Mouse (Mus musculus) splenic B cell, adult 2 months (primary cell): ENCODE data around the gene H2afx.
"Not testable (repeated sequence)": the region's sequence is repeated elsewhere in the genome, so short reads cannot be mapped to it uniquely, and the experiment has no call there.

Source experiments
- DNase-seq: peaks from one replicate; pipeline ENCODE4 v3.0.0-alpha.2; 2011; ENCODE audit warnings: low read depth, low spot score
- H3K27me3 ChIP-seq: 2 replicates; pipeline ENCODE4 v1.6.1; 2012; ENCODE audit warnings: mild to moderate bottlenecking, low read length, moderate library complexity, mixed read lengths; ENCODE audit not compliant: control insufficient read depth, poor library complexity, insufficient read depth, severe bottlenecking
- H3K36me3 ChIP-seq: 2 replicates; pipeline ENCODE4 v1.6.1; 2012; ENCODE audit warnings: mild to moderate bottlenecking, low read length, moderate library complexity, mixed read lengths; ENCODE audit not compliant: control insufficient read depth, poor library complexity, insufficient read depth, severe bottlenecking

H2afx gene

DNA sequence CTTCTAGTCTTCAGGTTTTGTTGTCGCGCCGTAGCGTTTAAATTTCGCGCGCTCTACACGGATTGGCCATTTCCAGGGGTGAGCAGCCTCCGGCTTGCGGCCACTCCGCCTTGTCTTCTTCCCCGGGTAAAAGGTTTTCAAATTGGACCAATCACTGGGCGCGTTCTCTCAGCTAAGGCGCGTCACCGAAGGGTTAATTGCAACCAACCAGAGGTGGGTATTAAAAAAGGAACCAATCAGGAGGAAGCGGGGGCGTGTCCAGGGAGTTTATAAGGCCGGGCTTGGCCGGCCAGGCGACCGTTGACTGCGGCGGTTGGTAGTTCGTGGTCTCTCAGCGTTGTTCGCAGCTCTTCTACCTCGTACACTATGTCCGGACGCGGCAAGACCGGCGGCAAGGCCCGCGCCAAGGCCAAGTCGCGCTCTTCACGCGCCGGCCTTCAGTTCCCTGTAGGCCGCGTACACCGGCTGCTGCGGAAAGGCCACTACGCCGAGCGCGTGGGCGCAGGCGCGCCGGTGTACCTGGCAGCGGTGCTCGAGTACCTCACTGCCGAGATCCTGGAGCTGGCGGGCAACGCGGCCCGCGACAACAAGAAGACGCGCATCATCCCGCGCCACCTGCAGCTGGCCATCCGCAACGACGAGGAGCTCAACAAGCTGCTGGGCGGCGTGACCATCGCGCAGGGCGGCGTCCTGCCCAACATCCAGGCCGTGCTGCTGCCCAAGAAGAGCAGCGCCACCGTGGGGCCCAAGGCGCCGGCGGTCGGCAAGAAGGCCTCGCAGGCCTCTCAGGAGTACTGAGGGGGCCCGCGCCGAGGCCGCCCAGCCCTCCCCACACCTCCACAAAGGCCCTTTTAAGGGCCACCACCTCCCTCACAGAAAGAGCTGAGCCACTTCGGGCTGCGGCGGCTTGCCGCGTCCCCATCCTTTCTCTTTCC, at the start of gene H2afx:
TSS of gene H2afx (plus strand) at position 299 of the 935 bp plus-strand sequence.
- DNase-seq, result peak; percentile 99
- H3K27me3 ChIP-seq, result no peaks in the 10 kb centered on the region

DNA sequence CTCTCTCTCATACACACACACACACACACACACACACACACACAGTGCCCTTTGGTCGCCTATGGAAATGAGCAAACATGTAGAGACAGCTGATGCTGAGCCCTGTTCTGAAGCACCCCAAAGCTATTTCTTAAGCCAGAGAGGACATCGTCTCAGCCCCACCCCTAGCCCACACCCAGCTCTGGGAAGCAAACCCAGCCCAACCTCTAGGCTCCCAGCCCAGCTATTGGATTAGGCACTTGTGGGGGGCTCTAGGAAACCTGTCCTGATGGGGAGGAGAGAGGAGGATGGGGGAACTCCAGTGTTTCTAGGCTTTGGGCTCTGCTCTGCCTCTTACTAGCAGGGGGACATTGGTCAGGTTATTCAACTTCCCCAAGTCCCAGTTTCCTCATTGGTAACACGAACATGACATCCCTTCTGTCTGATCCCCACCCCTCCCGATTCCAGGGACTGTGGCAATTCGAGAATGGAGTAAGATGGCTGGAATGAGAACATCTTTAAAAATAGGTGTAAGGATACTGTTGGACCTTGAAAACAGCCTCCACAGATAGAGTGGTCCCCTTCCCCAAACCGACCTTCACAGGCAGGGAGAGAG, 48.1 kb upstream of the H2afx start:
- no peaks in the 10 kb centered on the region for H3K27me3 ChIP-seq
- H3K36me3 ChIP-seq, result peaks cover 2% of the 10 kb centered on the region; the same call in 1 of the 2 replicates
- DNase-seq, result no peak

More for the DNA sequence above, at the start of gene H2afx:
- no peaks in the 10 kb centered on the region for H3K36me3 ChIP-seq

DNA sequence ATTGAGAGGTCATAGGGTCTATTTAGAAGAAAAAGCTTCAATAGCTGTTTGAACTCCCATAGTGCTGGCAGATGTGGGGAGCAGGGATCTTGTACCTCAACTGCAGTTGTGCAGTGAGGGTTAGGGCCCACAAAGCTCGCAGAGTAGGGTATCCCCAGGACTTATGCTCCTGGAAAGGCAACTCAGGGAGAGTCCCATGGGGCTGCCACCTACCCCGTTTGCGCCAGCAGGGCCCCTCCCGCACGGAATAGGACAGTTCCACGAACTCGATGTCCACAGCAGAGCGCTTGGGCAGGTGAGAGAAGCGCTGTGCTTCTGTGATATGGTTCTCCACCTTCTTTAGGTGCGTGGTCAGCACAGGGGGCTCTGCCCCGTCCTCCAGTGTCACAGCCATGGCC, 47.5 kb upstream of the H2afx start:
- DNase-seq, result peak; percentile 7
- Histone ChIP-seq H3K36me3 (peaks cover 2% of the 10 kb centered on the region; the same call in 1 of the 2 replicates), H3K27me3 (no peaks in the 10 kb centered on the region)

DNA sequence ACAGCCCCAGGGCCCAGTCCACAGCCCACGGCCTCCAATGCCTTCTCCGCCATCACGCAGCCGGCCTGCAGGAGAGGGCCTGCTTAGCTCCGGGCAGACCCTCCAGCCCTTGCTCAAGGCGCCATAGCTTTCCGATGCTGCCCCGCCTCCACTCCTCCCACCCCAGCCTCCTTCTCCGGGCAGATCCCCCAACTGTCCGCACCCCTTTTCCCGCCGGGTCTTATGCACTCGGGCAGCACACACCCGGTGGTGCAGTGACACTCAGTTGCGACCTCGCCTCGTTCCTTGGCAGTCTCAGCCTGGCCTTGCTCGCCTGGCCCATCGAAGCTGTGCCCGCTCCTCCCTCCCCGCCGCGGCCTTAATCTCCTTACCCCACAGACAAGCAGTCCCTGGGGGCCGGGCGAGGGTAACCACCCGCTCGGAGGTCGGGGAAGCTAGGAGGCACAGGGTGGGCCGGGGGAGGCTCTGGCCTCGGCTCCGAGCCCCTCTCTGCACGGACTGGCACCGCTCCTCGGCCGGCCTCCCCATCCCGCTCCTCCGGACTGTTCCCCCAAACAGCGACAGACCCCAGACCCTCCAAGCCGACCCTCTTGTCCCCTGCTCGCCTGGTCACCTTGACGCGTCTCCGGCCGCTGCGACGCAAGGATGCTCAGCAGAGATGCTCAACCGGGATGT, 47.0 kb upstream of the H2afx start:
- Histone ChIP-seq H3K27me3 (no peaks in the 10 kb centered on the region), H3K36me3 (peaks cover 2% of the 10 kb centered on the region; the same call in 1 of the 2 replicates)
- DNase-seq, result peak; percentile 29

DNA sequence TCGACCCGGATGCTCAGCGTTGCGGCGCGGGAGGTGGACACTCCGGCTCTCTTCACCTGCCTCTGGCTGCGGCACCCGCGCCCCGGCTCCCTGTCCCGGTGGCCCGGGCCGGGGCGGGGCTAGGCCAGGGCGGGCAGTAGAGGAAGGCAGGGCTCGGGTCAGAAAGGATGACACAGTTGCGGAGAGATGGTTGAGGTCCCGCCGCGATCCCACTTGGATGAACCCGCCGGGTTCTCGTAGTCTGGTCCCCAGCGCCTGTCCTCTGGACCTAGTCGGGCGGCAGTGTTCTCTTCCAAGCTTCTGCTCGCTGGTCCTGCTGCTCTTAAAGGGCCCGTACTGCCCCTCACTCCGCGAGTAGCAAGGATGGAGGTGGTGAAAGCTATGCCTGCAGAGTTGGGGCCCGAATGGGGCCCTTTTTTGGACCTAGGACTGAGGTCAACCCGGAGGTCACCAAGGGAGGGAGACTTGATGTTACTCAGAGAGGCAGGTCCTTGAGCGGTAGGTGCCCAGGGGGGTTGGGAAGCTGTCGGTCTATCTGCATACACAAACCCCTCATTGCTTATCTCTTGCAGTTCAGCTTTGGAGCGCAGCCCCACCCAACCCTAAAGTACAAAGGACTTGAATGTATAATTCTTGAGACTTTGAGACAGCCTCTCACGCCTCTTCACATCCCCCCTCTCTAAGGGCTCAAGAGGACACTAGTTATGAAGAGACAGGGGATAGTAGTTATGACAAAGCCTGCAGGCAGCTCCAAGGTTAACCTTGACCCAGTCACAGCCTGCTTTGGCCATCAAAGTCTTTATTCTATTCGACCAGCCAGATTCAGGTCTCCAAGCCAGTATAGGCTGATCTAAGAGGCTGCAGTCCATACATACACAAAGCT, 46.2 kb upstream of the H2afx start, which contains the start of gene Abcg4:
TSS of gene Abcg4 (minus strand) at position 540 of the 883 bp plus-strand sequence.
- Histone ChIP-seq H3K36me3 (peaks cover 2% of the 10 kb centered on the region; the same call in 1 of the 2 replicates), H3K27me3 (no peaks in the 10 kb centered on the region)
- DNase-seq, result peak; percentile 18

DNA sequence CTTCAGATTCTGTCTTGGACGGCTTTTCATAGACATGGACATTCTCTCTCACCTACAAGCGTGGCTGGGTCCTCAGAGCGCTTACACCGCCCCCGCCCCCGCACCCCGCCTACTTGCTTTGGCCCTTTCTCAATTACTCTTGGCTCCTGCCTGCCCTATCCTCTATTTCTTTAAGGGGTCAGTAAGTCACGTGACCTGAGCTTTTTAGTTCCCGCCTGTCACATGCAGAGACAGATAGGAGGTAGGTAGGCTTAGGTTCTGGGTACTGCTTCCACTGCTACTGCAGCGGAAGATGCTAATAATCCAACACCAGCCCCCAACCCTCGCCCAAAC, 45.6 kb upstream of the H2afx start:
- no peaks in the 10 kb centered on the region for H3K27me3 ChIP-seq
- H3K36me3 ChIP-seq, result peaks cover 3% of the 10 kb centered on the region
- DNase-seq, result no peak

DNA sequence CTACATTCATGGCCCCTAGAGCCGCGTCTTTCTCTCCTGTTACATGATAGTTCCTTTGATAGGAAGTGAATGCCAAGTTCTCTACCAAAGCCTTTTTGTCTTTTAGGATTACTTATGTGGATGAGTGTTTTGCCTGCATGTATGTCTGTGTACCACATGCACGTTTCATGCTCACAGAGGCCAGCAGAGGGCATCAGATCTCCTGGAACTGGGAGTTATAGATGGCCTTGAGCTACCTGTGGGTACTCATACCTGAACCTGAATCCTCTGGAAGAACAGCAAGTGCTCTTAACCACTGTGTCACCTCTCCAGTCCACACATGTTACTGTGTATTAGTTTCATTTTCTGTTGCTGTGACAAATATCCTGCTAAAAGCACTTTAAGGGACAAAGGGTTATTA, 42.0 kb upstream of the H2afx start:
- H3K36me3 ChIP-seq, result peaks cover 21% of the 10 kb centered on the region
- DNase-seq, result peak; percentile 82
- no peaks in the 10 kb centered on the region for H3K27me3 ChIP-seq

DNA sequence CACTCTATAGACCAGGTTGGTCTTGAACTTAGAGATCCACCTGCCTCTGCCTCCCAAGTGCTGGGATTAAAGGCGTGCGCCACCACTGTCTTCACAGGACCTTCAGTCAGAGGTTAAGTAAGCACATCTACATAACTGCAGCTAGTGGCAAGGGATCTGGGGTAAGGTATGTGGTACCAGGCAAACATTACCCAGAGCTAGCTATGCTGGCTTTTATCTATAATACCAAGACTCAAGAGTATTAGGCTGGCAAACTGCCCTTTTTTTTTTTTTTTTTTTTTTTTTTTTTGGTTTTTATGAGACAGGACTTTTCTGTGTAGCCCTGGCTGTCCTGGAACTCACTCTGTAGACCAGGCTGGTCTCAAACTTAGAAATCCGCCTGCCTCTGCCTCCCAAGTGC, 34.5 kb upstream of the H2afx start:
- H3K36me3 ChIP-seq, result peaks cover 35% of the 10 kb centered on the region
- DNase-seq, H3K27me3 ChIP-seq: not testable (repeated sequence)

DNA sequence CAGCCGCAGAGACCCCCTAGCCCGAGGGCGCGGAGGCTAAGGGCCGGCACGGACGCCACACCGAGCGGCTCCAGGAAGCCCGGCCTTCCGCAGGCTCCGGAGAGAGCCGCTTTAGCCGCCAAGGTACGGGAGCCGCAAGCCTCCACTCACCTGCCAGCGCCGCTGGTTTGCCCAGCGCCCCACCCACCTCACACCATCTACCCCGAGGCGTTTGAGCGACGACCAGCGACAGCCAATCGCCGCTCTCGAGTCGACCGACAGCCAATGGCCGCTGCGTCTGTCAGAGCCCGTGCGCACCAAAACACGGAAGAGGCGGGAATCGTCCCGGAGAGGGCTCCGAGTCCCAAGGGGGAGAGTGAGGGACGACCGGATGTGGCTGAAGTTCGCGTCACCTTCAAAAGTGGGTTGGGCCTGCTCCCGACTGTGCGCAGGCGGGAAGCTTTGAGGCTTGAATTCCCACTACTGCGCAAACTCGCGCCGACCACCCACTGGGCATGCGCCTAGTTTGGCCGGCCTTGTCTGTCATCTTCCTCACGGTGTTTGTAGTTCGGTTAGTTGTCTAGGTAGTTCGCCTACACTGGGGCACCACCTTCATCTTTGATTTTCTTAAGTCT, 28.9 kb upstream of the H2afx start, which contains the start of gene Hinfp:
TSS of gene Hinfp (minus strand) at position 206 of the 614 bp plus-strand sequence.
- H3K27me3 ChIP-seq, result no peaks in the 10 kb centered on the region
- DNase-seq, result peak; percentile 99
- peaks cover 8% of the 10 kb centered on the region for H3K36me3 ChIP-seq

DNA sequence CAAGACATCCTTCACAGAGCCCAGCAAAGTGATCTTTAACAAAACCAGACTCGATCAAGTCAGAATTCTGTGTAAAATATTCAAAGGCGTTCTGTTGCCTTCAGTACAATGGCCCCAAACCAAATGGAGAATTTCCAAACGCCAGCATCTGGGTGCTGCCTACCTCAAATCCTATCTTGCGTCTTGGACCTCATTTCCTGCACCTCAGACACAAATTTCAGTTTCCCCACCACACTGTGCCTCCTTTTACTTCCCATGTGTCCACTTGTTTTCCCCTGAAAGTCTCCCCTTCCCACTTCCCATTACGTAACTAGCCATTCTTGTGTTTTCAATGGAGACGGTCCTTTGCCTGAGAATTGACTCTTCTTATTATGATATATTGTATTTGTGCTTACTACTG, 28.0 kb upstream of the H2afx start:
- H3K36me3 ChIP-seq, result peaks cover 7% of the 10 kb centered on the region
- no peak for DNase-seq
- H3K27me3 ChIP-seq, result no peaks in the 10 kb centered on the region

DNA sequence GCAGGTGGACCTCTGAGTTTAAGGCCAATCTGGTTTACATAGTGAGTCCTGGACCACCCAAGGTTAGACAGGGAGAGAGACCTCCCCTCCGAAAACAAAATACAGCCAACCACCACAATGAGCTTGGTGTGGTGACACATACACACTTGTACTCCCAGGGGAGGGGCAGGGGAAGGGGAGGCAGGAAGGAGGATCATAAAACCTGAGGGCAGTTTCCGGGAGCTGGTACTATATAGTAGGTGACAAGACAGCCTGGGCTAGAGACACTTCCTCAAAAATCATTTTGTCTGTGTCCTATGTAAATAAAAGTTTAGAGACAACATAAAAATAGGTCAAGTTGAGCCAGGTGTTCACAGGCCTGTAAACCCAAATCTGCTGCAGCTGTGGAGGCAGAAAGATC, 27.2 kb upstream of the H2afx start:
- peaks cover 4% of the 10 kb centered on the region for H3K36me3 ChIP-seq
- DNase-seq, result peak; percentile 69
- H3K27me3 ChIP-seq, result no peaks in the 10 kb centered on the region

DNA sequence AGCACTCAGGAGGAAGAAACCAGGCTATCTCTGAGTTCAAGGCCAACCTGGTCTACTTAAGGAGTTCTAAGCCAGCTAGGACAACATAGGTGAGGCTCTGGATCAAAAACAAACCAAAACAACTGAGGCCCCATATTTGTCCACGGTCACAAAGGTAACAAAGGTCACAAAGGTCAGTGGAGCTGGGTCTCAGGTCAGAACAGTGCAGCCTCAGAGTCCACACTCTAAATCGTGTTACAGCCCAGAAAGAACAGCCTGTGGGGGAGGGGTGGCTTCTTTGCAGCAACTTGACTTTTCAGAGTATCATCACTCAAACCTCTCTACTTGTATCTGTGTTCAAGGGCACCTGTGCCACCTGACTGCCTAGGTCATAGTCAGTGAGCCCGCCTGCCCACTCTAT, 24.7 kb upstream of the H2afx start:
- H3K36me3 ChIP-seq, result peaks cover 3% of the 10 kb centered on the region
- no peaks in the 10 kb centered on the region for H3K27me3 ChIP-seq
- no peak for DNase-seq

DNA sequence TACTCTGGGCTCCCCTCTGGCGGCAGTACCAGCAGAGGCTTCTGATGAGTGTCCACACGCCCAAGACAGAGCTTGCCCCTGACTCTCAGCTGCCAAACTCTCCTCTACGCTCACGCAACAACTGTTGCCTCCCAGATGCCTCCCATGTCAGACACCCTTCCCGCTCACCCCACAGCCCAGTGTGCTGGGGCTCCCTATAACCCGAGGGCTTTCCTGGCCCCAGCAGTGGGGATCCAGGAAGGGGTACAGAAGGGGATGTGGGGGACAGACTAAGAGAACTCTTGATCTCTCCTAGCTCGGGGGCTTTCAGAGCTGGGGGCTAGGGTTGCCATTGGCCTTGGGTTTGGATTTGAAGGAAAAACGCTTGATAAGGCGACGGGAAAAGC, 23.8 kb upstream of the H2afx start:
- no peak for DNase-seq
- H3K27me3 ChIP-seq, result no peaks in the 10 kb centered on the region
- H3K36me3 ChIP-seq, result peaks cover 5% of the 10 kb centered on the region
